Mouse (Mus musculus) MEL (cell line): Measurements from ENCODE around the gene Anxa4. TPM values are rescaled to one million over a fixed set of nuclear protein-coding genes. Genes with fewer than 3 reads are reported as not detected.

Experiments
- DNase-seq: peaks from one replicate; pipeline ENCODE4 v3.0.0; 2011; ENCODE audit warnings: low read depth, low spot score
- H3K27ac ChIP-seq: 2 replicates; pipeline ENCODE4 v1.5.1; 2012; ENCODE audit warnings: low read depth, mild to moderate bottlenecking, control low read depth, low read length, moderate library complexity; ENCODE audit not compliant: control insufficient read depth
- H3K27me3 ChIP-seq, 2 experiments: fragments of 150-350 bp in 1 of 2; sonication (generic) in 1 of 2; 2 replicates each; pipeline ENCODE4 v1.6.1; 2012; ENCODE audit warnings: low read length in 2 of 2, mild to moderate bottlenecking in 2 of 2, improper control_type of control experiment in 1 of 2, moderate library complexity in 1 of 2; ENCODE audit not compliant: insufficient read depth in 2 of 2, control insufficient read depth in 1 of 2
- H3K36me3 ChIP-seq, 2 experiments: 2 replicates each; pipeline ENCODE4 v1.6.1; 2012 to 2014; ENCODE audit warnings: low read length in 2 of 2, improper control_type of control experiment in 1 of 2, inconsistent platforms in 1 of 2, mild to moderate bottlenecking in 1 of 2; ENCODE audit not compliant: insufficient read depth in 2 of 2, control insufficient read depth in 1 of 2
- H3K4me1 ChIP-seq, 2 experiments: fragments of 150-350 bp in 1 of 2; sonication (generic) in 1 of 2; 2 replicates each; pipeline ENCODE4 v1.6.1; 2012; ENCODE audit warnings: low read length in 2 of 2, improper control_type of control experiment in 1 of 2, mild to moderate bottlenecking in 1 of 2; ENCODE audit not compliant: insufficient read depth in 2 of 2, control insufficient read depth in 1 of 2
- H3K4me3 ChIP-seq, 2 experiments: fragments of 150-350 bp in 1 of 2; sonication (generic) in 1 of 2; 2 replicates each; pipeline ENCODE4 v1.5.1; 2012; ENCODE audit warnings: low read depth in 2 of 2, low read length in 2 of 2, mild to moderate bottlenecking in 2 of 2, moderate library complexity in 2 of 2, control low read depth in 1 of 2, improper control_type of control experiment in 1 of 2; ENCODE audit not compliant: control insufficient read depth in 1 of 2, insufficient read depth in 1 of 2
- H3K79me2 ChIP-seq: 2 replicates; pipeline ENCODE4 v1.6.1; 2012; ENCODE audit warnings: mild to moderate bottlenecking, low read length, moderate library complexity; ENCODE audit not compliant: control insufficient read depth, poor library complexity, insufficient read depth
- H3K9ac ChIP-seq: 2 replicates; pipeline ENCODE4 v1.6.1; 2012; ENCODE audit warnings: low read depth, mild to moderate bottlenecking, control low read depth, low read length, moderate library complexity; ENCODE audit not compliant: control insufficient read depth, poor library complexity, severe bottlenecking
- H3K9me3 ChIP-seq: fragments of 150-350 bp; sonication (generic); replicated peaks from 2 replicates; pipeline ENCODE4 v1.6.1; 2012; ENCODE audit warnings: mild to moderate bottlenecking, low read length, improper control_type of control experiment, moderate library complexity; ENCODE audit not compliant: insufficient read depth
- CHD1 ChIP-seq: IDR thresholded peaks from 2 replicates; pipeline ENCODE4 v1.6.1; 2012; ENCODE audit warnings: low read depth, mild to moderate bottlenecking, inconsistent platforms, low read length, improper control_type of control experiment
- CHD2 ChIP-seq: IDR thresholded peaks from 2 replicates; pipeline ENCODE4 v1.6.1; 2011; ENCODE audit warnings: low read length, improper control_type of control experiment
- EP300 ChIP-seq, 2 experiments: IDR thresholded peaks; 2 replicates each; pipeline ENCODE4 v1.6.1; 2011; ENCODE audit warnings: improper control_type of control experiment in 2 of 2, low read length in 2 of 2, low read depth in 1 of 2, mild to moderate bottlenecking in 1 of 2
- GABPA ChIP-seq: IDR thresholded peaks from 2 replicates; pipeline ENCODE4 v1.6.1; 2012; ENCODE audit warnings: low read depth, mild to moderate bottlenecking, inconsistent platforms, low read length, improper control_type of control experiment, moderate library complexity
- HCFC1 ChIP-seq: IDR thresholded peaks from 2 replicates; pipeline ENCODE4 v1.6.1; 2012; ENCODE audit warnings: low read depth, mild to moderate bottlenecking, inconsistent platforms, low read length, improper control_type of control experiment, moderate library complexity
- KAT2A ChIP-seq: conservative IDR thresholded peaks from 2 replicates; pipeline ENCODE4 v1.6.1; 2012; ENCODE audit warnings: low read depth, low read length, improper control_type of control experiment, inconsistent platforms
- MAFK ChIP-seq: IDR thresholded peaks from 2 replicates; pipeline ENCODE4 v1.6.1; 2011; ENCODE audit warnings: low read depth, mild to moderate bottlenecking, low read length, improper control_type of control experiment, borderline replicate concordance
- MAX ChIP-seq: IDR thresholded peaks from 2 replicates; pipeline ENCODE4 v1.6.1; 2011; ENCODE audit warnings: low read length, improper control_type of control experiment
- MAZ ChIP-seq: IDR thresholded peaks from 2 replicates; pipeline ENCODE4 v1.6.1; 2012; ENCODE audit warnings: low read depth, mild to moderate bottlenecking, inconsistent platforms, low read length, improper control_type of control experiment
- MEF2A ChIP-seq: IDR thresholded peaks from 2 replicates; pipeline ENCODE4 v1.6.1; 2014; ENCODE audit warnings: low read depth, mild to moderate bottlenecking, inconsistent platforms, low read length, improper control_type of control experiment; ENCODE audit not compliant: poor library complexity, insufficient replicate concordance, severe bottlenecking; ENCODE audit errors: extremely low read depth
- MYB ChIP-seq: IDR thresholded peaks from 2 replicates; pipeline ENCODE4 v1.6.1; 2011; ENCODE audit warnings: mild to moderate bottlenecking, low read depth, low read length, improper control_type of control experiment
- MYC ChIP-seq: IDR thresholded peaks from 2 replicates; pipeline ENCODE4 v1.6.1; 2011; ENCODE audit warnings: low read depth, mild to moderate bottlenecking, low read length, improper control_type of control experiment, moderate library complexity
- NRF1 ChIP-seq: IDR thresholded peaks from 2 replicates; pipeline ENCODE4 v1.6.1; 2014; ENCODE audit warnings: low read depth, mild to moderate bottlenecking, inconsistent platforms, low read length, improper control_type of control experiment, moderate library complexity; ENCODE audit not compliant: poor library complexity, insufficient read depth, severe bottlenecking
- POLR2A ChIP-seq, 2 experiments: IDR thresholded peaks; 2 replicates each; pipeline ENCODE4 v1.6.1; 2011 to 2012; ENCODE audit warnings: low read length in 2 of 2, mild to moderate bottlenecking in 2 of 2, control low read depth in 1 of 2, improper control_type of control experiment in 1 of 2, low read depth in 1 of 2, moderate library complexity in 1 of 2; ENCODE audit not compliant: control insufficient read depth in 1 of 2, insufficient read depth in 1 of 2, poor library complexity in 1 of 2
- POLR2AphosphoS5 ChIP-seq: IDR thresholded peaks from 2 replicates; pipeline ENCODE4 v1.6.1; 2012; ENCODE audit warnings: low read depth, borderline replicate concordance, mild to moderate bottlenecking, inconsistent platforms, low read length, moderate library complexity, mixed read lengths
- SIN3A ChIP-seq: IDR thresholded peaks from 2 replicates; pipeline ENCODE4 v1.6.1; 2012; ENCODE audit warnings: low read length, improper control_type of control experiment, inconsistent platforms
- SMC3 ChIP-seq: IDR thresholded peaks from 2 replicates; pipeline ENCODE4 v1.6.1; 2011; ENCODE audit warnings: low read depth, low read length, improper control_type of control experiment
- TBP ChIP-seq: IDR thresholded peaks from 2 replicates; pipeline ENCODE4 v1.8.0; 2011; ENCODE audit warnings: low read depth, low read length, improper control_type of control experiment
- UBTF ChIP-seq: IDR thresholded peaks from 2 replicates; pipeline ENCODE4 v1.6.1; 2012; ENCODE audit warnings: low read depth, mild to moderate bottlenecking, inconsistent platforms, low read length, improper control_type of control experiment, moderate library complexity, borderline replicate concordance; ENCODE audit not compliant: insufficient read depth
- USF1 ChIP-seq: IDR thresholded peaks from 2 replicates; pipeline ENCODE4 v1.6.1; 2014; ENCODE audit warnings: low read depth, mild to moderate bottlenecking, inconsistent platforms, low read length, improper control_type of control experiment, moderate library complexity
- ZC3H11A ChIP-seq: IDR thresholded peaks from 2 replicates; pipeline ENCODE4 v1.6.1; 2012; ENCODE audit warnings: low read depth, mild to moderate bottlenecking, inconsistent platforms, low read length, improper control_type of control experiment
- ZMIZ1 ChIP-seq: IDR thresholded peaks from 2 replicates; pipeline ENCODE4 v1.6.1; 2012; ENCODE audit warnings: low read depth, mild to moderate bottlenecking, inconsistent platforms, low read length, improper control_type of control experiment, moderate library complexity
- polyA plus RNA-seq, 2 experiments: library from polyadenylated mRNA; stranded (reverse) in 1 of 2; unstranded in 1 of 2; fragments of >175 nt in 1 of 2; fragments of >200 nt in 1 of 2; gene quantifications; 2 replicates each; pipeline versions ENCODE4 v1.2.1 to v1.2.4; 2012; ENCODE audit warnings: low replicate concordance in 2 of 2, low read depth in 1 of 2; ENCODE audit not compliant: insufficient read length in 2 of 2, insufficient read depth in 1 of 2, missing spikeins in 1 of 2
- total RNA-seq: library from RNA; depleted of rRNA; stranded (reverse); fragments of 300-350 nt; gene quantifications from 2 replicates; pipeline ENCODE4 v1.2.3, GENCODE M21; 2012

Anxa4 gene
- total and polyA plus RNA-seq, 3 experiments, result 31.1 to 176 (median 53.6) TPM

- TF ChIP-seq SIN3A (no peak), UBTF (no peak), TBP (no peak), GABPA (no peak), ZMIZ1 (no peak), EP300 (IDR thresholded peaks at IDR 0.05; ENCODE audit: low read depth in 1 of 2, low read length in 2 of 2) (no peak), NRF1 (no peak), HCFC1 (no peak), POLR2AphosphoS5 (no peak), CHD1 (no peak), ZC3H11A (no peak)
- peaks cover 0 to 11% of the 10 kb centered on the region in 2 experiments; a peak in 2 of 4 replicates for H3K36me3 ChIP-seq
- H3K9ac ChIP-seq, result no peak overlapping the region
- H3K27ac ChIP-seq, result no peak overlapping the region
- H3K27me3 ChIP-seq, result no peaks in the 10 kb centered on the region
- no peak for DNase-seq
- no peaks in the 10 kb centered on the region for H3K4me1 ChIP-seq
- no peaks in the 10 kb centered on the region for H3K9me3 ChIP-seq
- H3K79me2 ChIP-seq, result no peaks in the 10 kb centered on the region
- no peak overlapping the region for H3K4me3 ChIP-seq
Measured at GRCm38 (mm10) chr6:86721977-86722376, 71.4 kb downstream of the Anxa4 start.

DNA sequence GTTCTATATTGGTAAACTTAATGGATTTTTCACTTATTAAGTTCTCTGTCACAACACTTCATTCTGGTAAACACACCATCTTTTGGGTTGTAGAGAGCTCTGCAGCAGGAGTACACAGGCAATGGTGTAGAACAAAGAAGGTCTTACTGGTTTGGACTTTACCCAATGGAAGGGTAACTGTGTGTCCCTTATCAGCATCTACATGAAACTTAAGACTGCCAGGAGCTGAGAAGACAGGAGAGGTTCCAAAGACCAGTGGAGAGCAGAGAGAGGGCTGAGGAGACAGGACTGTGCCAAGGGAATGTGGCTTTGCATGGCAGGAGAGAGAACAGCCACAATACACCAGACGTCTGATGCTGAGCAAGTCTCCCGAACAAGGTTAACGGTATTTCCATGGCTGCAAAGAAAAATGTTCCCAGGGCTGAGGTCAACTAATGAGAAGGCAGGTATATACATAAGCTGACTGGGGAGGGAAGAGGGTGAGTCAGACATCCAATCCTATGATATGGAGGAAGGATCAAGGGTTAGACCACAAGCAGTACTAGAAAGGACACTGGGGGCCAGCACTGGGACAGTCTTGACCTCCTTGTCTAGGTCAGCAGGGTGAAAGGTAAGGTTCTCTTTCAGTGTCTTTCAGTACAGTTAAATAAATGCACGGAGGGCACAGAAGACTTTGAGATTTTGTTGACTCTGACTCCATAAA lies 85.2 kb downstream of the Anxa4 start:
- DNase-seq, result no peak
- Histone ChIP-seq H3K27ac (no peak overlapping the region), H3K36me3 (peaks cover 0 to 6% of the 10 kb centered on the region in 2 experiments; a peak in 2 of 4 replicates), H3K9me3 (no peaks in the 10 kb centered on the region), H3K79me2 (no peaks in the 10 kb centered on the region)
- TF ChIP-seq POLR2A (IDR thresholded peaks at IDR 0.05; ENCODE audit: control insufficient read depth in 1 of 2, insufficient read depth in 1 of 2, low read depth in 1 of 2, low read length in 2 of 2, poor library complexity in 1 of 2), result no peak
- TF ChIP-seq MAX, result no peak
- no peak for TF ChIP-seq KAT2A
- TF ChIP-seq, all 39 proteins: peak for 0
- H3K4me1 ChIP-seq, result no peaks in the 10 kb centered on the region
- H3K27me3 ChIP-seq, result no peaks in the 10 kb centered on the region
- no peak overlapping the region for H3K9ac ChIP-seq
- H3K4me3 ChIP-seq, result no peak overlapping the region

DNA sequence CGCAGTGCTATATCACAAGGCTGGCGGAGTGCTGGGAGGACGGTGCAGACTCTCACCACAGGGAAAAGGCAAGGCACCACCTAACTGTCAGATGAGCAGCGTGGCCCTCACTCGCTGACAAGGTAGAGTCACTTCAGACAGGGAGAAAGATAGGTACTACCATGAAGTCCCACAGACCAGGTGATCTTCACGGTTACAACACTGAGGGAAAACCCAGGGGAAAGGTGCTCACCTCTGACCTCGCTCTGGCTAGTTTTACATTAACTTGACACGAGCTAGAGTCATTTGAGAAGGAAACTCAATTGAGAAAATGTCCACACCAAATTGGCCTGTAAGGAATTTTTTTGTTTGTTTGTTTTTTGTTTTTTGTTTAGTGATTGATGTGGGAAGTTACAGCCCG lies 90.8 kb downstream of the Anxa4 start:
- no peaks in the 10 kb centered on the region for H3K9me3 ChIP-seq
- TF ChIP-seq MAFK (no peak), CHD2 (no peak), MEF2A (no peak), MYC (no peak), UBTF (no peak), SIN3A (no peak), MYB (no peak), MAZ (no peak), USF1 (no peak), CHD1 (no peak), SMC3 (no peak)
- TF ChIP-seq, all 39 proteins: peak for 0
- peaks cover 0 to 8% of the 10 kb centered on the region in 2 experiments; a peak in 2 of 4 replicates for H3K36me3 ChIP-seq
- H3K27ac ChIP-seq, result no peak overlapping the region
- H3K79me2 ChIP-seq, result no peaks in the 10 kb centered on the region
- DNase-seq, result no peak
- H3K4me1 ChIP-seq, result no peaks in the 10 kb centered on the region
- H3K27me3 ChIP-seq, result no peaks in the 10 kb centered on the region
- no peak overlapping the region for H3K4me3 ChIP-seq
- no peak overlapping the region for H3K9ac ChIP-seq
